8 mouse cellular contexts compared by ENCODE assay signal in genomic region chr19:58979436-58980055, GRCm38 (mm10). TPM values are rescaled to one million over a fixed set of nuclear protein-coding genes. Genes with fewer than 3 reads are reported as not detected.
DNase-seq lines count a peak whose midpoint lies in the region; ATAC-seq and TF ChIP-seq lines count a peak whose summit lies in the region.

No protein-coding gene starts in this region.

- H3K27me3 ChIP-seq in MEL (ENCODE audit: control insufficient read depth in 1 of 2, insufficient read depth in 2 of 2, low read length in 2 of 2) = no peaks in the 10 kb centered on the region

- H3K4me3 ChIP-seq in layer of hippocampus, adult 2 months = peak overlapping the region; percentile 12; the same call in 1 of the 2 replicates
- peak overlapping the region; percentile 40 to 44 for H3K4me3 ChIP-seq in MEL (ENCODE audit: control insufficient read depth in 1 of 2, insufficient read depth in 1 of 2, low read depth in 2 of 2, low read length in 2 of 2)
- peak overlapping the region; percentile 66 for H3K4me3 ChIP-seq in gastrocnemius, adult 2 months

- peak overlapping the region; percentile 76 for H3K27ac ChIP-seq in layer of hippocampus, adult 2 months
- H3K27ac ChIP-seq in MEL (ENCODE audit: control insufficient read depth, low read depth, low read length) = peak overlapping the region; percentile 66; the same call in 1 of the 2 replicates
- no peak overlapping the region for H3K27ac ChIP-seq in gastrocnemius, adult 2 months

- H3K36me3 ChIP-seq in MEL (ENCODE audit: control insufficient read depth in 1 of 2, insufficient read depth in 2 of 2, low read length in 2 of 2) = peaks cover 0 to 5% of the 10 kb centered on the region in 2 experiments; a peak in 2 of 4 replicates

- H3K9me3 ChIP-seq in MEL (replicated peaks; ENCODE audit: insufficient read depth, low read length) = no peaks in the 10 kb centered on the region

- DNase-seq in layer of hippocampus, adult 2 months (ENCODE audit: low spot score in 2 of 2) = peak in 1 of 2 experiments; percentile 35
- DNase-seq in layer of hippocampus, postnatal 36 days = no peak
- peak; percentile 78 for DNase-seq in MEL (ENCODE audit: low read depth, low spot score)
- DNase-seq in adrenal gland, postnatal 10 days = peak; percentile 73
- peak; percentile 57 for DNase-seq in gastrocnemius, adult 2 months
- peak; percentile 5 for DNase-seq in lung, postnatal 36 days

- TF ChIP-seq EP300 in MEL (IDR thresholded peaks at IDR 0.05; ENCODE audit: low read depth in 1 of 2, low read length in 2 of 2) = peak in 1 of 2 experiments; percentile 20; a peak in 1 of 4 replicates

- H3K9ac ChIP-seq in MEL (ENCODE audit: control insufficient read depth, low read depth, low read length, poor library complexity, severe bottlenecking) = peak overlapping the region; percentile 41; the same call in 1 of the 2 replicates

- no peak for ATAC-seq in megakaryocyte-erythroid progenitor cell, adult 5-6 weeks (replicated peaks; ENCODE audit: low FRiP score, low TSS enrichment, poor library complexity, severe bottlenecking)
- ATAC-seq in granulocyte monocyte progenitor cell, adult 5-6 weeks (replicated peaks; ENCODE audit: poor library complexity, severe bottlenecking) = no peak

- intact Hi-C loops in gastrocnemius, adult 2 months (cut with DNase I) = no loop called here

- TF ChIP-seq RAD21 in MEL (IDR thresholded peaks at IDR 0.05; ENCODE audit: low read depth, low read length) = no peak

- no peaks in the 10 kb centered on the region for H3K79me2 ChIP-seq in MEL (ENCODE audit: control insufficient read depth, insufficient read depth, low read length, poor library complexity)

- TF ChIP-seq CTCF in layer of hippocampus, adult 2 months (conservative IDR thresholded peaks at IDR 0.05) = no peak
- TF ChIP-seq CTCF in MEL (IDR thresholded peaks at IDR 0.05 in 2 of 3, conservative IDR thresholded peaks at IDR 0.05 in 1 of 3; ENCODE audit: control insufficient read depth in 1 of 3, insufficient read depth in 1 of 3, low read depth in 2 of 3, low read length in 3 of 3, poor library complexity in 1 of 3, severe bottlenecking in 1 of 3) = no peak
- no peak for TF ChIP-seq CTCF in gastrocnemius, adult 2 months (IDR thresholded peaks at IDR 0.05)

- H3K4me1 ChIP-seq in MEL (ENCODE audit: control insufficient read depth in 1 of 2, insufficient read depth in 2 of 2, low read length in 2 of 2) = peaks cover 3 to 10% of the 10 kb centered on the region in 2 experiments; a peak in 2 of 4 replicates

- TF ChIP-seq POLR2A in MEL (IDR thresholded peaks at IDR 0.05; ENCODE audit: control insufficient read depth in 1 of 2, insufficient read depth in 1 of 2, low read depth in 1 of 2, low read length in 2 of 2, poor library complexity in 1 of 2) = no peak

TF ChIP-seq in MEL, 35 proteins besides CTCF, POLR2A, EP300 and RAD21:
- no peak for TF ChIP-seq SMC3 (IDR thresholded peaks at IDR 0.05; ENCODE audit: low read depth, low read length)
- peak; percentile 90 for TF ChIP-seq RCOR1 (IDR thresholded peaks at IDR 0.05; ENCODE audit: low read depth, low read length)
- no peak for TF ChIP-seq NELFE (IDR thresholded peaks at IDR 0.05; ENCODE audit: low read depth, low read length)
- TF ChIP-seq MYB (IDR thresholded peaks at IDR 0.05; ENCODE audit: low read depth, low read length) = no peak
- TF ChIP-seq MXI1 (IDR thresholded peaks at IDR 0.05; ENCODE audit: low read depth, low read length) = peak; percentile 57; the same call in 1 of the 2 replicates
- TF ChIP-seq ZNF384 (IDR thresholded peaks at IDR 0.05; ENCODE audit: low read depth, low read length) = no peak
- TF ChIP-seq ZKSCAN1 (IDR thresholded peaks at IDR 0.05; ENCODE audit: low read depth, low read length) = no peak
- TF ChIP-seq ZMIZ1 (IDR thresholded peaks at IDR 0.05; ENCODE audit: low read depth, low read length) = no peak
- TF ChIP-seq TCF12 (IDR thresholded peaks at IDR 0.05; ENCODE audit: low read depth, low read length) = no peak
- no peak for TF ChIP-seq MEF2A (IDR thresholded peaks at IDR 0.05; ENCODE audit: extremely low read depth, insufficient replicate concordance, low read depth, low read length, poor library complexity, severe bottlenecking)
- no peak for TF ChIP-seq KAT2A (conservative IDR thresholded peaks at IDR 0.05; ENCODE audit: low read depth, low read length)
- peak; percentile 84 for TF ChIP-seq ETS1 (IDR thresholded peaks at IDR 0.05; ENCODE audit: low read depth, low read length)
- TF ChIP-seq POLR2AphosphoS2 (IDR thresholded peaks at IDR 0.05; ENCODE audit: low read length) = no peak
- TF ChIP-seq GABPA (IDR thresholded peaks at IDR 0.05; ENCODE audit: low read depth, low read length) = no peak
- TF ChIP-seq HCFC1 (IDR thresholded peaks at IDR 0.05; ENCODE audit: low read depth, low read length) = no peak
- TF ChIP-seq NRF1 (IDR thresholded peaks at IDR 0.05; ENCODE audit: insufficient read depth, low read depth, low read length, poor library complexity, severe bottlenecking) = no peak

RNA-seq across cellular contexts. Expression of gene Hspa12a, which starts 36.1 kb away (rescaled TPM):
- 100 to 1,000 TPM; 239 to 246 TPM for total RNA-seq in layer of hippocampus, adult 2 months (2021)
- total RNA-seq in layer of hippocampus, postnatal 36 days (2021) = 100 to 1,000 TPM; 231 to 244 TPM
- not detected in 2 replicates for total RNA-seq in MEL (2012; rRNA removed)
- polyA plus RNA-seq in MEL (2012; ENCODE audit: insufficient read depth in 1 of 2, insufficient read length in 2 of 2, low read depth in 1 of 2, low replicate concordance in 2 of 2, missing spikeins in 1 of 2) = not detected
- 10 to 100 TPM; 37.5 to 46.5 TPM for total RNA-seq in adrenal gland, postnatal 10 days (2021)
- 1 to 10 TPM; 4.4 to 5.7 TPM for total RNA-seq in gastrocnemius, adult 2 months (2021)
- not detected in 2 replicates for total RNA-seq in megakaryocyte-erythroid progenitor cell, adult 5-6 weeks (2014; fragmentation: Nextera tagmentation)
- 0.19 TPM in 1 of 2 replicates, not detected in the other for total RNA-seq in megakaryocyte-erythroid progenitor cell, adult 5-6 weeks (2017)
- not detected in 2 replicates for total RNA-seq in granulocyte monocyte progenitor cell, adult 5-6 weeks (2014; fragmentation: Nextera tagmentation)
- 0.05 TPM in 1 of 2 replicates, not detected in the other for total RNA-seq in granulocyte monocyte progenitor cell, adult 5-6 weeks (2017)

RNA-seq across cellular contexts. Expression of gene Eno4, which starts 36.3 kb away (rescaled TPM):
- 1 to 10 TPM; 1.5 to 1.9 TPM for total RNA-seq in layer of hippocampus, adult 2 months (2021)
- 1 to 10 TPM; 1.6 to 1.7 TPM for total RNA-seq in layer of hippocampus, postnatal 36 days (2021)
- total RNA-seq in MEL (2012; rRNA removed) = not detected in 2 replicates
- polyA plus RNA-seq in MEL (2012; ENCODE audit: insufficient read depth in 1 of 2, insufficient read length in 2 of 2, low read depth in 1 of 2, low replicate concordance in 2 of 2, missing spikeins in 1 of 2) = not detected
- total RNA-seq in adrenal gland, postnatal 10 days (2021) = under 1 TPM in 1 of 2 experiments, not detected in 1; 0.24 TPM
- total RNA-seq in gastrocnemius, adult 2 months (2021) = not detected
- not detected in 2 replicates for total RNA-seq in megakaryocyte-erythroid progenitor cell, adult 5-6 weeks (2014; fragmentation: Nextera tagmentation)
- total RNA-seq in megakaryocyte-erythroid progenitor cell, adult 5-6 weeks (2017) = not detected in 2 replicates
- total RNA-seq in granulocyte monocyte progenitor cell, adult 5-6 weeks (2014; fragmentation: Nextera tagmentation) = not detected in 2 replicates
- not detected in 2 replicates for total RNA-seq in granulocyte monocyte progenitor cell, adult 5-6 weeks (2017)

Comparison
In these comparisons a context has a peak if more than half of its experiments do, and no peak if none do; other contexts are left out.
1. DNase-seq: peak in MEL (single experiment), adrenal gland, postnatal 10 days (single experiment), gastrocnemius, adult 2 months (single experiment) and lung, postnatal 36 days (single experiment); none in layer of hippocampus, postnatal 36 days (0 of 2).
2. H3K4me3 ChIP-seq: peak in every context shown above with its lines; median percentile 66 in gastrocnemius, adult 2 months; 42 in MEL; 12 in layer of hippocampus, adult 2 months.
3. RNA of gene Hspa12a, which starts 36.1 kb away (total RNA-seq): 239 to 246 TPM in layer of hippocampus, adult 2 months, 231 to 244 TPM in layer of hippocampus, postnatal 36 days and 37.5 to 46.5 TPM in adrenal gland, postnatal 10 days; 4.4 to 5.7 TPM in gastrocnemius, adult 2 months, 0.05 TPM in granulocyte monocyte progenitor cell, adult 5-6 weeks, not detected in MEL and 0.19 TPM in megakaryocyte-erythroid progenitor cell, adult 5-6 weeks; every median in the first group is over 4 times any median in the second.